Comparison of ENCODE assay signal across 17 mouse cellular contexts in the genomic region with DNA sequence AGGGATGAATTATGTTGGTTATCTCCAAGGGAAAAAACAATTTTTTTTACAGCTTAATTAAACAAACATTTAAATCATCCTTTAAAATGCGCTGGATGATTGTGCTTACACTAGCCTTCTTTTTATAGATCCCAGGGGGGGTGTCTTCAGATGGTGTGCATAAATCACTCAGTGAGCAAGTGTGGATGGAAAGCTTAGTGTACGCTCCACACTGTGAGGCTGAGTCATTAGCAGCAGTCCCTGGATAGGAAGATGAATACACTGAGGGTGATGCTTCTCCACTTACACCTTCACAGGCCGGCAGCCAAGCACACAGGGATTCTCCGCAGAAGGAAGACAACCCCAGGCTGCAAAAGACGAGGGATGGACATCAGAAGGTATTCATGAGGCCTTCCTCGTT.
DNase-seq lines count a peak whose midpoint lies in the region.
"Had no signal": no experiment of that assay in that cellular context is flagged by ENCODE, and none has a peak within 500 bp of the region (broad histone marks: within the 10 kb centered on the region; RNA-seq: fewer than 3 reads in every experiment).

No protein-coding gene starts in this region.

- DNase-seq in embryo, embryonic 11 days: peak; percentile 8
- DNase-seq in embryo, embryonic 9.5 days (ENCODE audit: extremely low spot score): no peak
- peak; percentile 25 for DNase-seq in layer of hippocampus, adult 9-11 months
- no peak for DNase-seq in layer of hippocampus, postnatal 25 days (ENCODE audit: extremely low spot score in 1 of 2, low spot score in 1 of 2)
- DNase-seq in right cerebral cortex, adult 2 months (ENCODE audit: low spot score in 2 of 2): peak; percentile 30 to 35
- DNase-seq in right cerebral cortex, postnatal 10 days (ENCODE audit: low spot score in 2 of 2): no peak
- no peak for DNase-seq in T-cell, adult 2 months (ENCODE audit: low spot score)
- DNase-seq in adrenal gland, adult (ENCODE audit: inconsistent age in 2 of 2, low spot score in 1 of 2): no peak
- DNase-seq: adrenal gland, postnatal 36 days; cerebellum, adult 11 months; cerebellum, adult 9-11 months; gastrocnemius, postnatal 10 days; heart, adult 18-20 months; heart, postnatal 10 days; liver; lung, postnatal 36 days; retina, postnatal 1 day had no signal

Comparison
In these comparisons a context has a peak if more than half of its experiments do, and no peak if none do; other contexts are left out.
1. DNase-seq: peak in embryo, embryonic 11 days (single experiment), layer of hippocampus, adult 9-11 months (single experiment) and right cerebral cortex, adult 2 months (2 of 2); none in embryo, embryonic 9.5 days (single experiment), layer of hippocampus, postnatal 25 days (0 of 2), right cerebral cortex, postnatal 10 days (0 of 2), T-cell, adult 2 months (single experiment) and adrenal gland, adult (0 of 2).